Mouse (Mus musculus): ENCODE results near the gene Memo1. TPM values are rescaled to one million over a fixed set of nuclear protein-coding genes. Genes with fewer than 3 reads are reported as not detected.

Gene Memo1
- total RNA-seq (2012; rRNA removed) (47.7 and 64.8 TPM in 2 replicates), total RNA-seq (2014; rRNA removed) (133 and 160 TPM in 2 replicates), polyA plus RNA-seq (2012; ENCODE audit: insufficient read length, low read depth) (76.4 and 83.7 TPM in 2 replicates)

GRCm38 (mm10) chr17:74295026-74295970, at the start of gene Memo1:
TSS of gene Memo1 (minus strand) at chr17:74295521.
- peak; percentile 72 for DNase-seq (ENCODE audit: extremely low read depth)
- Histone ChIP-seq H3K4me1 (ENCODE audit: control insufficient read depth in 1 of 2, insufficient read depth in 2 of 2) (peaks cover 3 to 29% of the 10 kb centered on the region in 2 experiments; a peak in 3 of 4 replicates), H3K79me2 (replicated peaks; ENCODE audit: control insufficient read depth, extremely low read depth, insufficient read depth, poor library complexity, severe bottlenecking) (peaks cover 36% of the 10 kb centered on the region), H3K4me2 (ENCODE audit: insufficient read depth, low read depth, poor library complexity, severe bottlenecking) (peak within 1 kb of the TSS; percentile 95), H3K27ac (ENCODE audit: insufficient read depth, low read depth) (peak within 1 kb of the TSS; percentile 82), H3K9ac (ENCODE audit: insufficient read depth, low read depth) (peak within 1 kb of the TSS; percentile 98), H3K4me3 (replicated peaks in 1 of 3; ENCODE audit: low read depth in 2 of 3, low read length in 2 of 3, poor library complexity in 1 of 3) (peak within 1 kb of the TSS; percentile 81 to 90 (median 87)), H3K9me3 (replicated peaks; ENCODE audit: low read length) (no peaks in the 10 kb centered on the region), H3K36me3 (replicated peaks in 1 of 2; ENCODE audit: control insufficient read depth in 1 of 2, insufficient read depth in 1 of 2, low read length in 1 of 2) (peaks cover 2 to 22% of the 10 kb centered on the region in 2 experiments), H3K27me3 (replicated peaks) (no peaks in the 10 kb centered on the region)
- dilution Hi-C loops (cut with MboI; ENCODE audit: extremely low pct_ligation_motif_present, extremely low pct_unique_long_range_greater_than_20kb, low sequenced_read_pairs) = no loop called here
- in situ Hi-C loops (cut with MboI; ENCODE audit: low pct_ligation_motif_present, low pct_unique_long_range_greater_than_20kb, low sequenced_read_pairs) = no loop called here
- TF ChIP-seq POLR2AphosphoS2 (IDR thresholded peaks at IDR 0.05; ENCODE audit: low read depth, low read length) (no peak; the same call in 1 of the 2 replicates), BHLHE40 (IDR thresholded peaks at IDR 0.05; ENCODE audit: low read depth, low read length) (peak; percentile 71), USF2 (conservative IDR thresholded peaks at IDR 0.05; ENCODE audit: low read depth, low read length) (no peak), ZC3H11A (IDR thresholded peaks at IDR 0.05; ENCODE audit: low read depth, low read length) (no peak), MAX (IDR thresholded peaks at IDR 0.05; ENCODE audit: low read length) (no peak; the same call in none of the 2 replicates), POLR2A (IDR thresholded peaks at IDR 0.05; ENCODE audit: low read depth, low read length) (peak; percentile 78), SIN3A (IDR thresholded peaks at IDR 0.05; ENCODE audit: low read length) (no peak; the same call in none of the 2 replicates), HCFC1 (IDR thresholded peaks at IDR 0.05; ENCODE audit: low read depth, low read length) (0 out of 2 replicates have a peak, but pooled peaks have one; percentile 42), EP300 (IDR thresholded peaks at IDR 0.05; ENCODE audit: low read length) (no peak), SMC3 (IDR thresholded peaks at IDR 0.05; ENCODE audit: low read depth, low read length) (no peak), ELF1 (IDR thresholded peaks at IDR 0.05; ENCODE audit: low read depth, low read length) (peak; percentile 47; the same call in 1 of the 2 replicates), MAFK (IDR thresholded peaks at IDR 0.05; ENCODE audit: insufficient replicate concordance, low read length) (no peak), PAX5 (IDR thresholded peaks at IDR 0.05; ENCODE audit: low read length) (no peak), TBP (conservative IDR thresholded peaks at IDR 0.05; ENCODE audit: low read depth, low read length) (no peak), IRF4 (IDR thresholded peaks at IDR 0.05; ENCODE audit: low read depth, low read length) (no peak; the same call in 1 of the 2 replicates), CTCF (conservative IDR thresholded peaks at IDR 0.05 in 1 of 2, IDR thresholded peaks at IDR 0.05 in 1 of 2; ENCODE audit: low read depth in 2 of 2, low read length in 2 of 2) (no peak), MYC (IDR thresholded peaks at IDR 0.05; ENCODE audit: low read depth, low read length) (no peak), MEF2A (IDR thresholded peaks at IDR 0.05; ENCODE audit: borderline replicate concordance, low read depth, low read length) (no peak; the same call in 1 of the 2 replicates), E2F4 (IDR thresholded peaks at IDR 0.05; ENCODE audit: insufficient replicate concordance, low read depth, low read length) (no peak), USF1 (IDR thresholded peaks at IDR 0.05; ENCODE audit: low read depth, low read length) (no peak), NRF1 (IDR thresholded peaks at IDR 0.05; ENCODE audit: low read depth, low read length) (peak; percentile 84), UBTF (IDR thresholded peaks at IDR 0.05; ENCODE audit: low read depth, low read length) (0 out of 2 replicates have a peak, but pooled peaks have one; percentile 57), MAZ (IDR thresholded peaks at IDR 0.05; ENCODE audit: low read depth, low read length) (no peak), GABPA (IDR thresholded peaks at IDR 0.05; ENCODE audit: insufficient replicate concordance, low read depth, low read length) (no peak), CHD2 (IDR thresholded peaks at IDR 0.05; ENCODE audit: low read length) (peak; percentile 37; the same call in 1 of the 2 replicates), ETS1 (conservative IDR thresholded peaks at IDR 0.05; ENCODE audit: low read depth, low read length) (no peak), CHD1 (IDR thresholded peaks at IDR 0.05; ENCODE audit: low read depth, low read length) (no peak), NELFE (IDR thresholded peaks at IDR 0.05; ENCODE audit: low read depth, low read length) (peak; percentile 68; the same call in 1 of the 2 replicates), TCF12 (IDR thresholded peaks at IDR 0.05; ENCODE audit: low read depth, low read length) (peak; percentile 66), KAT2A (IDR thresholded peaks at IDR 0.05; ENCODE audit: insufficient replicate concordance, low read length) (no peak), ZKSCAN1 (IDR thresholded peaks at IDR 0.05; ENCODE audit: borderline replicate concordance, low read depth, low read length) (no peak), JUND (conservative IDR thresholded peaks at IDR 0.05; ENCODE audit: low read depth, low read length) (no peak), RCOR1 (conservative IDR thresholded peaks at IDR 0.05; ENCODE audit: low read depth, low read length) (no peak; the same call in 1 of the 2 replicates), MXI1 (IDR thresholded peaks at IDR 0.05; ENCODE audit: low read depth, low read length) (peak; percentile 31), RAD21 (IDR thresholded peaks at IDR 0.05; ENCODE audit: low read depth, low read length) (no peak), ZNF384 (IDR thresholded peaks at IDR 0.05; ENCODE audit: low read depth, low read length) (no peak), ZMIZ1 (IDR thresholded peaks at IDR 0.05; ENCODE audit: low read depth, low read length) (peak; percentile 81)

Measured in CH12.LX (cell line).